Mouse (Mus musculus): ENCODE results near the gene D1Ertd622e.
"Not testable (repeated sequence)": the region's sequence is repeated elsewhere in the genome, so short reads cannot be mapped to it uniquely, and the experiment has no call there.

Gene D1Ertd622e

GRCm38 (mm10) chr1:97632545-97633256, 29.2 kb downstream of the D1Ertd622e start:
- no peak for DNase-seq

DNA sequence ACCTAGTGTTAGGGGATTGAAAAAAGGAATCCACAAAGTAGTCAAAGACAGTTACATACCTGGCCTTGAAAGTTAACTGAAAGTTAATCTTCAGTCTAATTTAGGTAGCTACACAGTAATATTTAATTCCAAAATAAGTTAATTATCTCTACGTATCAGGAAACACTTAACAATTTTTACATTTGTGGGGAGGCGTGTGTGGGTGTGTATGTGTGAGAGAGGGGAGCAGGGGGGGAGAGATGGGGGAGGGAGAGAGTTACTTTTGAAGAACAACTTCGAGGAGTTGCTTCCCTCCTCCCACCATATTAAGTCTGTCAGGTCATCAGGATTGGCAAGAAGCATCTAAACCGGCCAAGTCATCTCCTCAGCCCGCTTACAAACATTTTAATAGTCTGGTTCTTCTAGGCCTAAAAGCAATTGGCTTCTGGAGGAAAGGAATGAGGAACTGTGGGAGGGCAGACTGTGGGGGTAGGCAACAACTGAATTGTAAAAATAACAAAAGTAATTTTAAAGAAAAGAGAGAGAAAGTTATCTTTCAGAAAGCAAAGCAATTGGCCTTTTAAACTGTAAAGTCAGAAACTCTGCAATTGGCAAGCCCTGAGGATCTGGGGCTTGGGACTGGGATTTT, 29.9 kb downstream of the D1Ertd622e start:
- no peak for DNase-seq

GRCm38 (mm10) chr1:97630146-97630545, 31.7 kb downstream of the D1Ertd622e start:
- DNase-seq: no peak

DNA sequence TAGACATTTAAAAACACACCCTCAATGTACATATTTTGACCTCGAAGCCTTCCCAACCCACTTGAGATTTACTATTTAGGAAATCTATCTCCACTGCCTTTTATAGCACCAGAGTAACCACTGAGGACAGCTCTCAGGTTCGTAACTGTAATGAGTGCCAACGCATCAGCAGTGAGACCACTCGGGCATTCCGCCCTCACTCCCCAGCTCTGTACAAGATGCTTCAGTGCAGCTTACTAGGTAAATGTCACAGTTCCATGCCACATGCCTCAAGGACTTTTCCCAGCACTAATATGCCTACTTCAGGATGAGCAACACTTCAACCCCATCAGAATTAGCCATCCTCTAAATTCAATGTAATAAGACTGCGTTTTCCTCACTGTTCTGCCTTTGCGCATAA, 33.0 kb downstream of the D1Ertd622e start:
- DNase-seq: no peak

GRCm38 (mm10) chr1:97628016-97628415, 33.9 kb downstream of the D1Ertd622e start:
- DNase-seq: peak; percentile 22

- DNase-seq: no peak
Measured at GRCm38 (mm10) chr1:97625427-97625826, 36.4 kb downstream of the D1Ertd622e start.

GRCm38 (mm10) chr1:97624386-97624785, 37.5 kb downstream of the D1Ertd622e start:
- no peak for DNase-seq

DNA sequence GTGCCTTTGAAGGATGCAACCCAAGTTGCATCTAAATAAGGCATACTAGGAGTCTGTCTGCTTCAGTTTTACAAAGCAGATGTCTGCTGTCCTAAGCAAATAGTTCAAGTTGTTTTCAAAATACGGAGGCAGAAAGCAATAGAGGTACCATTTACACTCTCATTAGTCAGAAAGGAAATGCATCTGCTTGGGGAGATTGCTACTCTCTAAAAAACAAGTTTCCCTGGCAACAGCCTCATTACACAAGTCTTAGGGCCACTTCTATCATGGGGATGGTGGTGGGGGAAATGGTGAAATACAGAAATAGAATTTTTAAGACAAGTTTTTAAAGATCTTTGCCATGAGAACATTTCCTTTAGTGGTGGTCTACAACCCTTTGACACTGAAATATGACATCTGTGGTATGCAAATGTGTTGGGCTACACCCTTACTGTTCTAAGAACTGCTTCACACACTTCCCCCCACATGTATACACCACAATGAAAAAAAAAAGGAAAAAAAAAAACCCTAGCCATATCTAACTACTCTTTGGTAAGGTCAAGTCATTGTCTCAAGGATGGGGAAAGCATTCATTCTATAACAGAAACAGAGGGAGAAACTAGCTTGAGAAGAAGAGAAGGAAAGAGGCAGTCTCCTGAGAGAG, 38.5 kb downstream of the D1Ertd622e start:
- DNase-seq: no peak

DNA sequence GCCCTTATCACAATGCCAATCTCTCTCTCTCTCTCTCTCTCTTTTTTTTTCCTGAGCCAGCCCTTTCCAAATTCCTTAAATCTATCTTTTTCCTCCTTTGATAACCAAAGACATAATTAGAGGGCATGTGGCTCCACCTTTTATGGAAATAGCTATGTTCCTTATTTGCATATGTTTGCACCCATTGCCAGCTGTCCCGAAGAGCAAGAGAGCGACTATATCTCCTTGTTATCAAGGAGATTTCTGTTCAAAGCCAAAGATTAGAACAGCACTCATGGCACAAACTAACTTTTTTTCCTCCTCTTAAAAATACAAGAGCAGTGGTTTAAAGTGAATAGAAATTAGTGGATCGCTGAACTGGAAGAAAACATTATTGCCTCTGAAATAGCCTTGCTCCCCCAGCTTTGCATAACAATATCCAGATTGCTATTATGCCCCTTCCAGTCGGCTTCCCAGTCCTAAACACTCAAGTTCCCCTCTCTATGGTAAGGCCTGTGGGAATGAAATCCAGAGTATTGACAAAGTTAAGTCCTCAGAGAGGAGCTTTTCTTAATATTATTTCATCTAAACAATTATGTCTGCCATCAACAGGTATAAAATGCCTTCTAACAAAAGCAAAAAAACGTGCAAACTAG, 39.2 kb downstream of the D1Ertd622e start:
- DNase-seq: no peak

DNA sequence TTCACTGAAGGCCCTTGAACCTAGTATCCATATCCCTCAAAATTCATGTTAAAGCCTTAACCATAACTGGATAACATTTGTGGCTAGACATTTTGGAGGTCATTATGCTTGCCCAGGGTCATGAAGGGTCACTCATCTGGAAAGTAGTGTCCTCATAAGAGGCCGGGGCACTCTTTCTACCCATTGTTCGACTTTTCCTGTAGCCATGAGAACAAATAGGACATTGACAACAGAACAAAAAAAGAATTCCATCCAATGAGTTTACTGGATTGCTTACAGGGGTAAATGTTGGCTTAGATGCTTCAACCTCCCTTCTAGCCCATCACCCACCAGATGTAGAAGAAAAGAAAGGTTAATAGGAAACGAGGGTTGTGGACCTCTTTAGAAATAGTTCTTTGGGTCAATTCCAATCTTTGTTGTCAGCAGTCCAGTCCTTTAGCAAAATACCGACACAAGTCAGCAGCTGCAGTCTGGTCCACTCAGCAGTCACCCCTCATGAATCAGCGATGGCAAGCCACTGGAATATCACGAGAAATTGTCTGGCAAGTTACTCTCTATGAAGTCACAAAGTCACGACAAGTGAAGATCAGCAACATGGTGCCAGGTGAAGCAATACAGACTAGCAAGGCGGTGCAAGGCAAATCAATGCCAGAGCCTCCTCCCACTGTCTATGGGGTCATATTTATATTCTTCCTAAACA, 42.1 kb downstream of the D1Ertd622e start:
- DNase-seq: no peak

DNA sequence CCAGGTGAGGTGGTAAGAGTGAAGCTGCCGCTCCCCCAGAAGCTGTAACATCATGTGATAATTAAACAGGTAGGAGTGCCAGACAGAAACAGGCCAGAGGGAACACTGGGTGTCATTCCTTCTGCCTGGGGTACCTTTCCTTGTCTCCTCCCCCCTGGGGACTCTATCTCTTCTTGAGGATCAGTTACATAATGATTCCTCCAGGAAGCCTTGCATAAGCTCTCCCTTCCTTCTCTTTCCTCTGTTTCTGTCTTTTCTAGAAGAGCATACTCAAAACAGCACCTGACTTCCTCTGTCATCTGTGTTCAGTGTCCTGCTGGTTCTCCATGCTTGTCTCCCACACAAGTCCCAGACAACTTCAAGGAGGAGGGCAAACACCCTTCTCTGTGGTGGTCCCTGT, 46.3 kb downstream of the D1Ertd622e start:
- DNase-seq: no peak

DNA sequence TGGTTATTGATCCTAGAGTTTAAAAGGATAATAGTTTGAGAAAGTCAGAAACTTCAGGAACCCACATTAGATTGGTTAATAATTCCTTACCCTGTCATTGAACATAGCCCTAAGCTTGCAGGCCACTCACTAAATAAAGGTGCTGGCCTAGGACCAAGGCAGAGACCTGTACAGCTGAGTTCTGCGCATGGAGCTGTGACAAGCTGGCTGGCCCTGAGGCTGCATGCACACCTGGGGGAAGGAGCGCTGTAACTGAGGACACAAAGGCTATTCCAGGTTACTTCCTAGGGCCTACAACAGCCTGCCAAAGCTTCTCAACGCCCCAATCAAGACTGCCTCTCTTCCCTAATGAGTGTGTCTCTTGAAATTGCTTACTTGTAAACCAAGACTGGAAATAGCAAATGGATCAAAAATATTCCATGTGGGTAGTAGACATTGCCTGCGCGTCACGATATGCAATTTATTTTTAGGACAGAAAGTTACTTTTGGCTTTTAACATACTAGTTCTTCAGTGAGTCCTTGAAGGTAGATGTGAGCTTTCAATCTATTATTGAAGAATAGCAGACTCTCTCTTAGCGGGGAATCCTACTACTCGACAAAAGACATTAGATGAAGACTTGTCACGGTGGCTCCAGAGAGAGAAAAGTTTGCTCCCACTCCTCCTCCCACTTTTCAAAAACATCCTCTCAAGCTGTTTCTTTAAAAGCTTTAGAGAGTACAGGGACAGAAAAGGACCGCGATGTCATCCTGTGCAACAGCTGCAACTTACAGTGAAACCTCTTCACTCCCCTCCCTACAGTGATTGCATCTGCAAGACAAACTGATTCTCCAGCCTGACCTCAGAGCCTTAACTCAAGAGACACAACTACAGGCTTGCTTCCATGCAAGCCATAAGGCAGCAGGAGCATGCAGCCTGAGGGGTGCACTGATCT, 47.1 kb downstream of the D1Ertd622e start:
- DNase-seq: no peak

DNA sequence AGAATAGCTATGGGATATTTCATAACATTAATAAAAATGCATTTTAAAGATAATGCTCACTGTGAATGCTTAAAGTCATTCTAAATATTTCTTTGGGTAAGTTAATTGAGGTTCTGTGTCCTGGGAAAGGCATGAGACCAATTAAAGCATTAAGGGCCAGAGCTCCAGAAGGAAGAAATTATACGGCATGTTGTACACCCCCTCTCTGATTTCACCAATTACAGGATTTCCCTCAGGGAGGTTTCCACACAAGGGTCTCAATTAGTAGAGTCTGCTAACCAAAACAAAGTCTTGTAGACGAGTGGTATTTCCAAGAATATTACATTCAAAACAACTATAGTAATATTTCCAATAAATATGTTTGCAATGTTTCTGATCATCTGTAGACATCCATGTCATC, 50.1 kb downstream of the D1Ertd622e start:
- no peak for DNase-seq

DNA sequence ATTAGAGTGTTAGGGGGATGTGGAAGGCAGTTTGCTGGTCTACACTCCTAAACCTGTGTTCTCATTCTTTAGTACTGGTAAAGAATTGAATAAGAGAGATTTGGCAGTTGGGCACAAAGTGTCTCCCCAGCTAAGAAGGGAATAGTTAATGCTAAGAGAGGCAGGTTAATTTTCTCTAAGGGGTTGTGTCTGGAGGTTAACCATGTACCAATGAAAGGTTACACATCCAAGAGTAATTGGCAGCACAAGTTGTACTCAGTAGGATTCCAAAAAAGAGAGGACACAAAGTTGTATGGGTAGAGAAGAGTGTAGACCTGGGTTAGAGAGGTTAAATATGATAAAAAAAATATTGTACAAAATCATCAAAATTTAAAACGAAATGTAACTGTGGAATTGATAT, 58.5 kb downstream of the D1Ertd622e start:
- DNase-seq: no peak

DNA sequence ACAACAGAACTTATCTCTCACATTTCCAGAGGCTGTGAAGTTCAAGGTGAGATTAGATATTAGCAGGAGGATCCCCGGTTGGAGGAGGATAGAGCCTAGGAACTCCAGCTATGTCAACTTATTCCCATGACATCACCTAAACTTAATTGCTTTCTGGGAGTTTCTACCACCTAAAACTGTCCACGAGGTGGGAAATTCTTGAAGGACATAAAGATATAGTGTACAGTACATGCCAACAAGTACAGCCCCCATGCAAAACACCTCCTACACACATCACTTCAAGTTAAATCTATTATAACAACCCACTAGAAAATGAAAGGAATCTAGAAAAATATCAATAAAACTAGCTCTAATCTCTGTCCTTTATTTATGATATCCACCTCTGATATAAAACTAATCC, 61.5 kb downstream of the D1Ertd622e start:
- no peak for DNase-seq

DNA sequence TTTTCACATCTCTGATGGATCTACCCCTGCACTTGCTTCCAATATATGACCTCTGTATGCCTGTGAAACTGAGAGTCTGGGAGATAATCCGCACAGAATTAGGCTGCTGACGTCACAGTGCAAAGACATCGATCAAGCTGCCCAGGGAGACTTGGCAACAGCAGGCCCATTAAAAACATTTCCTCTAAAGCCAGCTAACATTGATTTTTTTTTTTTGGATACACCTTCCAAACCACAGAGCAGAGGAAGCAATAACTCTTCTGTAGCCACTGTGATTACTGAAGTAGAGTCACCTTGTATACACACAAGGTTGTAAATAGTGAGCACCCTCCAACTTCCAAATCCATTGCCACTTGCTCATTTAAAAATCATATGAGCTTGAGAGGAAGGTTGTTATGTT, 62.8 kb downstream of the D1Ertd622e start:
- DNase-seq: no peak

- no peak for DNase-seq
Measured at GRCm38 (mm10) chr1:97588561-97588960, 73.3 kb downstream of the D1Ertd622e start.

DNA sequence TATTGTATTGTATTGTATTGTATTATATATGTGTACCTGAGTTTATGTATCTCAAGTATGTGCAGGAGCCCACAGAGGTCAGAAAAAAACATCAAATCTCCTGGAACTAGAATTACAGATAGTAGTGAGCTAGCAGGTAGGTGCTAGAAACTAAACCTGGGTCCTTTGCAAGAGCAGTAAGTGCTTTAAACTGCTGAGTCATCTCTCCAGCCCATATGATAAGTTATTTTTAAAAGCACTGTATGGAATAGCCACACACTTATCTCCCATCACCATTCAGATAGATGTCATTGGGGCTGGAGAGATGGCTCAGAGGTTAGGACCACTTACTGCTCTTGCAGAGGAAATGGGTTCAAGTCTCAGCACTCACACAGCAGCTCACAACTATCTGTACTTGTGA, 76.8 kb downstream of the D1Ertd622e start:
- no peak for DNase-seq

DNA sequence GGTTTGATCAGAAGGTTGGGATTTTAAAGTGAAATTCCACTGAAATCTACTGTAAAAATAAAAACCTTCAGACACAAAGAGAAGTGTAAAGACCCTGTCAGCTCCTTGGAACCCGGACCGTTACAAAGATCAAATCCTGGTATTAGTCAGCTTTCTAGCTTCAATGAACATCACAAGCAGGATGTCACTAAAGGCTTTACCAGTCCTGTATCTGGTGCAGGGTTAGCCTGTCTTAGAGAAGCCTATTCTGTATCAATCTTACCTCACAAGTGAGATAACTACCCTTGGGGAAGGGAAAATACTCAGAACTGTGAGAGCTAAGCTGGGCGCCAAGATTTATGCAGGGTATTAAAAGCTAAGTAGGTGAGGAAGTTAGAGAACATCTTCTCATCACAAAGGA, 77.7 kb downstream of the D1Ertd622e start:
- no peak for DNase-seq

DNA sequence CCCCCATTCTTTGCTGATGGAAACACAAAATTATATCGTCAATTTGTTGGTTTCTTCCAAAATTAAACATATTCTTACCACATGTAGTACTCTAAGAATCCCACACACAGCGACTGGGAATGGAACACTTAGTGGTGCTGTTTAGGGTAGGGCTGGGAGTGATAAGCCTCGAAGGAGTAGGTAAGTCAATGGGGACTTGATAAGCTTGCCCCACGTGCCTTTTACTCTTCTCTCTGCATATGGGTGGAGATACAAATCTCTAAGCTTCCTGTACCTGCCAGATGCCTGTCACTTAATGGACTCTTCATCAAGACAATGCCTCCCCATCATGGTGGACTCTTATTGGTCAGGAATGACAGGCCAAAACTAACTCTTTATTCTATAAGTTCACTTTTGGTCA, 78.8 kb downstream of the D1Ertd622e start:
- DNase-seq: no peak

- DNase-seq: not testable (repeated sequence)
Measured at GRCm38 (mm10) chr1:97580680-97581079, 81.2 kb downstream of the D1Ertd622e start.

DNA sequence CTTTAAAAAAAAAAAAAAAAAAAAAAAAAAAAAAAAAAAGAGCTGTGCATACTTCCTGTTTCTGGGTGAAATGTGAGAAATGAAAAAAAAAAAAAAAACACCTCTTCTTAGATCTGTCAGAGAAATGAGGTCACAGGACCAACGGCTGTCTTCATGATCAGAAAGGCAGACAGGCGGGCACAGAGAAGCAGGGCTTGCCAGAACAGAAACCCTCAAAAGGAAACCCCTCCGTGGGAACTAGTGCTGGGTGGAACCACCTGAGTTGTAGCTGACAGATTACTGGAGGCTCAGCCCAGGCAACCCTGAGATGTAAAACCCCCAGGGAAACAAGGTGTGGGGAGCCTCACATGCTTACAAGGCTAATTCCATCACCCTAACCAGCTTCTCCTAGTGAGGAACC, 81.6 kb downstream of the D1Ertd622e start:
- DNase-seq: no peak

All from cerebellum, postnatal 14 days (tissue).